Mouse (Mus musculus) MEL (cell line): ENCODE data around the gene Flrt2. TPM values are rescaled to one million over a fixed set of nuclear protein-coding genes. Genes with fewer than 3 reads are reported as not detected.

Experiments used
- DNase-seq: peaks from one replicate; pipeline ENCODE4 v3.0.0; 2011; ENCODE audit warnings: low read depth, low spot score
- H3K27ac ChIP-seq: 2 replicates; pipeline ENCODE4 v1.5.1; 2012; ENCODE audit warnings: low read depth, mild to moderate bottlenecking, control low read depth, low read length, moderate library complexity; ENCODE audit not compliant: control insufficient read depth
- H3K27me3 ChIP-seq, 2 experiments: fragments of 150-350 bp in 1 of 2; sonication (generic) in 1 of 2; 2 replicates each; pipeline ENCODE4 v1.6.1; 2012; ENCODE audit warnings: low read length in 2 of 2, mild to moderate bottlenecking in 2 of 2, improper control_type of control experiment in 1 of 2, moderate library complexity in 1 of 2; ENCODE audit not compliant: insufficient read depth in 2 of 2, control insufficient read depth in 1 of 2
- H3K36me3 ChIP-seq, 2 experiments: 2 replicates each; pipeline ENCODE4 v1.6.1; 2012 to 2014; ENCODE audit warnings: low read length in 2 of 2, improper control_type of control experiment in 1 of 2, inconsistent platforms in 1 of 2, mild to moderate bottlenecking in 1 of 2; ENCODE audit not compliant: insufficient read depth in 2 of 2, control insufficient read depth in 1 of 2
- H3K4me1 ChIP-seq, 2 experiments: fragments of 150-350 bp in 1 of 2; sonication (generic) in 1 of 2; 2 replicates each; pipeline ENCODE4 v1.6.1; 2012; ENCODE audit warnings: low read length in 2 of 2, improper control_type of control experiment in 1 of 2, mild to moderate bottlenecking in 1 of 2; ENCODE audit not compliant: insufficient read depth in 2 of 2, control insufficient read depth in 1 of 2
- H3K4me3 ChIP-seq, 2 experiments: fragments of 150-350 bp in 1 of 2; sonication (generic) in 1 of 2; 2 replicates each; pipeline ENCODE4 v1.5.1; 2012; ENCODE audit warnings: low read depth in 2 of 2, low read length in 2 of 2, mild to moderate bottlenecking in 2 of 2, moderate library complexity in 2 of 2, control low read depth in 1 of 2, improper control_type of control experiment in 1 of 2; ENCODE audit not compliant: control insufficient read depth in 1 of 2, insufficient read depth in 1 of 2
- H3K79me2 ChIP-seq: 2 replicates; pipeline ENCODE4 v1.6.1; 2012; ENCODE audit warnings: mild to moderate bottlenecking, low read length, moderate library complexity; ENCODE audit not compliant: control insufficient read depth, poor library complexity, insufficient read depth
- H3K9ac ChIP-seq: 2 replicates; pipeline ENCODE4 v1.6.1; 2012; ENCODE audit warnings: low read depth, mild to moderate bottlenecking, control low read depth, low read length, moderate library complexity; ENCODE audit not compliant: control insufficient read depth, poor library complexity, severe bottlenecking
- H3K9me3 ChIP-seq: fragments of 150-350 bp; sonication (generic); replicated peaks from 2 replicates; pipeline ENCODE4 v1.6.1; 2012; ENCODE audit warnings: mild to moderate bottlenecking, low read length, improper control_type of control experiment, moderate library complexity; ENCODE audit not compliant: insufficient read depth
- E2F4 ChIP-seq: IDR thresholded peaks from 2 replicates; pipeline ENCODE4 v1.6.1; 2011; ENCODE audit warnings: low read depth, low read length, improper control_type of control experiment, borderline replicate concordance
- ELF1 ChIP-seq: IDR thresholded peaks from 2 replicates; pipeline ENCODE4 v1.6.1; 2014; ENCODE audit warnings: low read depth, mild to moderate bottlenecking, inconsistent platforms, low read length, improper control_type of control experiment, moderate library complexity
- EP300 ChIP-seq, 2 experiments: IDR thresholded peaks; 2 replicates each; pipeline ENCODE4 v1.6.1; 2011; ENCODE audit warnings: improper control_type of control experiment in 2 of 2, low read length in 2 of 2, low read depth in 1 of 2, mild to moderate bottlenecking in 1 of 2
- ETS1 ChIP-seq: IDR thresholded peaks from 2 replicates; pipeline ENCODE4 v1.6.1; 2012; ENCODE audit warnings: low read depth, mild to moderate bottlenecking, inconsistent platforms, low read length, improper control_type of control experiment, moderate library complexity
- GABPA ChIP-seq: IDR thresholded peaks from 2 replicates; pipeline ENCODE4 v1.6.1; 2012; ENCODE audit warnings: low read depth, mild to moderate bottlenecking, inconsistent platforms, low read length, improper control_type of control experiment, moderate library complexity
- HCFC1 ChIP-seq: IDR thresholded peaks from 2 replicates; pipeline ENCODE4 v1.6.1; 2012; ENCODE audit warnings: low read depth, mild to moderate bottlenecking, inconsistent platforms, low read length, improper control_type of control experiment, moderate library complexity
- JUND ChIP-seq: IDR thresholded peaks from 2 replicates; pipeline ENCODE4 v1.6.1; 2011; ENCODE audit warnings: low read depth, mild to moderate bottlenecking, improper control_type of control experiment, low read length
- KAT2A ChIP-seq: conservative IDR thresholded peaks from 2 replicates; pipeline ENCODE4 v1.6.1; 2012; ENCODE audit warnings: low read depth, low read length, improper control_type of control experiment, inconsistent platforms
- MAZ ChIP-seq: IDR thresholded peaks from 2 replicates; pipeline ENCODE4 v1.6.1; 2012; ENCODE audit warnings: low read depth, mild to moderate bottlenecking, inconsistent platforms, low read length, improper control_type of control experiment
- MYB ChIP-seq: IDR thresholded peaks from 2 replicates; pipeline ENCODE4 v1.6.1; 2011; ENCODE audit warnings: mild to moderate bottlenecking, low read depth, low read length, improper control_type of control experiment
- NRF1 ChIP-seq: IDR thresholded peaks from 2 replicates; pipeline ENCODE4 v1.6.1; 2014; ENCODE audit warnings: low read depth, mild to moderate bottlenecking, inconsistent platforms, low read length, improper control_type of control experiment, moderate library complexity; ENCODE audit not compliant: poor library complexity, insufficient read depth, severe bottlenecking
- POLR2A ChIP-seq, 2 experiments: IDR thresholded peaks; 2 replicates each; pipeline ENCODE4 v1.6.1; 2011 to 2012; ENCODE audit warnings: low read length in 2 of 2, mild to moderate bottlenecking in 2 of 2, control low read depth in 1 of 2, improper control_type of control experiment in 1 of 2, low read depth in 1 of 2, moderate library complexity in 1 of 2; ENCODE audit not compliant: control insufficient read depth in 1 of 2, insufficient read depth in 1 of 2, poor library complexity in 1 of 2
- POLR2AphosphoS2 ChIP-seq: IDR thresholded peaks from 2 replicates; pipeline ENCODE4 v1.6.1; 2011; ENCODE audit warnings: low read length, improper control_type of control experiment
- RAD21 ChIP-seq: IDR thresholded peaks from 2 replicates; pipeline ENCODE4 v1.6.1; 2011; ENCODE audit warnings: mild to moderate bottlenecking, low read depth, low read length, improper control_type of control experiment
- RCOR1 ChIP-seq: IDR thresholded peaks from 2 replicates; pipeline ENCODE4 v1.6.1; 2012; ENCODE audit warnings: low read depth, mild to moderate bottlenecking, inconsistent platforms, low read length, improper control_type of control experiment
- SIN3A ChIP-seq: IDR thresholded peaks from 2 replicates; pipeline ENCODE4 v1.6.1; 2012; ENCODE audit warnings: low read length, improper control_type of control experiment, inconsistent platforms
- SMC3 ChIP-seq: IDR thresholded peaks from 2 replicates; pipeline ENCODE4 v1.6.1; 2011; ENCODE audit warnings: low read depth, low read length, improper control_type of control experiment
- TAL1 ChIP-seq: IDR thresholded peaks from 2 replicates; pipeline ENCODE4 v1.6.1; 2012; ENCODE audit warnings: mild to moderate bottlenecking, inconsistent platforms, low read length, moderate library complexity, mixed read lengths
- TBP ChIP-seq: IDR thresholded peaks from 2 replicates; pipeline ENCODE4 v1.8.0; 2011; ENCODE audit warnings: low read depth, low read length, improper control_type of control experiment
- ZC3H11A ChIP-seq: IDR thresholded peaks from 2 replicates; pipeline ENCODE4 v1.6.1; 2012; ENCODE audit warnings: low read depth, mild to moderate bottlenecking, inconsistent platforms, low read length, improper control_type of control experiment
- ZMIZ1 ChIP-seq: IDR thresholded peaks from 2 replicates; pipeline ENCODE4 v1.6.1; 2012; ENCODE audit warnings: low read depth, mild to moderate bottlenecking, inconsistent platforms, low read length, improper control_type of control experiment, moderate library complexity
- ZNF384 ChIP-seq: IDR thresholded peaks from 2 replicates; pipeline ENCODE4 v1.6.1; 2012; ENCODE audit warnings: low read depth, mild to moderate bottlenecking, inconsistent platforms, low read length, improper control_type of control experiment
- polyA plus RNA-seq, 2 experiments: library from polyadenylated mRNA; stranded (reverse) in 1 of 2; unstranded in 1 of 2; fragments of >175 nt in 1 of 2; fragments of >200 nt in 1 of 2; gene quantifications; 2 replicates each; pipeline versions ENCODE4 v1.2.1 to v1.2.4; 2012; ENCODE audit warnings: low replicate concordance in 2 of 2, low read depth in 1 of 2; ENCODE audit not compliant: insufficient read length in 2 of 2, insufficient read depth in 1 of 2, missing spikeins in 1 of 2
- total RNA-seq: library from RNA; depleted of rRNA; stranded (reverse); fragments of 300-350 nt; gene quantifications from 2 replicates; pipeline ENCODE4 v1.2.3, GENCODE M21; 2012

The Flrt2 gene
- total and polyA plus RNA-seq, 3 experiments = not detected

DNA sequence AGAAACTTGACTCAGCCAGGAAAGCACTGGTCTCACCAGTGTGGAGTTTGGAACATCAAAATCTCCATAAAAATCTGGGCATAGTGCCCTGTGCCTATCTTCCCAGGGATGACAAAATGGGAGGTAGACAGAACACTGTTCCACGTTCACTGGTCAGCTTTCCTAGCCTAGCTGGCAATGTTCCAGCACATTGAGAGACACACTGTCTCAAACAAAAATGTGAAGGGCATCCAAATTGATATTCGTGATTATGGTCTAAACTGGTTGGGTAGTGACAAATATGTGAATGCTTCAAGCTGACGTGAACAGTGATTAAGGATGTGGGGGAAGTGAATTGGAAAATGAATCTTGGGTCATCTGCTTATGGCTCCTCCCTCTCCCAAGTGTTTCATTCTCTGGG, 78.2 kb downstream of the Flrt2 start:
- Histone ChIP-seq H3K27me3 (no peaks in the 10 kb centered on the region), H3K27ac (no peak overlapping the region), H3K36me3 (no peaks in the 10 kb centered on the region), H3K9ac (no peak overlapping the region), H3K4me1 (no peaks in the 10 kb centered on the region), H3K79me2 (no peaks in the 10 kb centered on the region), H3K4me3 (no peak overlapping the region), H3K9me3 (no peaks in the 10 kb centered on the region)
- DNase-seq = no peak
- TF ChIP-seq TAL1 (no peak), HCFC1 (no peak), JUND (no peak), ELF1 (no peak), EP300 (IDR thresholded peaks at IDR 0.05; ENCODE audit: low read depth in 1 of 2, low read length in 2 of 2) (no peak), RAD21 (no peak), MYB (no peak), ETS1 (no peak), MAZ (no peak), SMC3 (no peak), TBP (no peak), NRF1 (no peak), ZC3H11A (no peak), POLR2AphosphoS2 (no peak), KAT2A (no peak), E2F4 (no peak), GABPA (no peak), ZNF384 (no peak), ZMIZ1 (no peak)

- H3K9ac ChIP-seq = no peak overlapping the region
- no peaks in the 10 kb centered on the region for H3K4me1 ChIP-seq
- H3K27ac ChIP-seq = no peak overlapping the region
- no peaks in the 10 kb centered on the region for H3K9me3 ChIP-seq
- DNase-seq = no peak
- no peaks in the 10 kb centered on the region for H3K79me2 ChIP-seq
- H3K27me3 ChIP-seq = no peaks in the 10 kb centered on the region
- TF ChIP-seq RCOR1 (no peak), ZC3H11A (no peak), ELF1 (no peak), MYB (no peak), JUND (no peak), SIN3A (no peak), RAD21 (no peak), POLR2A (IDR thresholded peaks at IDR 0.05; ENCODE audit: control insufficient read depth in 1 of 2, insufficient read depth in 1 of 2, low read depth in 1 of 2, low read length in 2 of 2, poor library complexity in 1 of 2) (no peak), POLR2AphosphoS2 (no peak)
- TF ChIP-seq, all 39 proteins: peak for 0
- H3K4me3 ChIP-seq = no peak overlapping the region
- no peaks in the 10 kb centered on the region for H3K36me3 ChIP-seq
Measured at GRCm38 (mm10) chr12:95790146-95790545, 98.1 kb downstream of the Flrt2 start.
